Mouse (Mus musculus) testis, postnatal 14 days (tissue): ENCODE data around the gene 4930447C04Rik.

Experiments used
- DNase-seq: peaks from one replicate; pipeline ENCODE4 v3.0.0; 2021; ENCODE audit warnings: low spot score

The 4930447C04Rik gene

DNA sequence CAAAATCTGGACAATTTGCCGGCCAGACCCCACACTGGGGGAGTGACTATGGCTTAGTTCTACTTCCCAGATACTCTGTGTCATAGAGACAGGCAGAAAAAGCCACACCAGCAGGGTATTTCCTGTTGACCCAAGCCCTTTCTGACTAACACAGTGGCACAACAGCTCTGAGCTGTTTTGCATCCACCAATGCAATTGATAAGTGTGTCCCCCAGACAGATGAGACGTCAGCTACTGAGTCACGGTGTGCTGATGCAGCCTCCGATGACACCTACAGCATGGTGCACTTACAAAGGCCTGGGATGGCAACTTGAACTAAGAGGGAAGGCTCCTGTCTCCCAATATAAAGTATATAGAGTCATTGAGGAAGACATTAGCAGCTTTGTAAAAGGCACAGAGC is 103.3 kb downstream of the 4930447C04Rik start:
- DNase-seq, result no peak

DNA sequence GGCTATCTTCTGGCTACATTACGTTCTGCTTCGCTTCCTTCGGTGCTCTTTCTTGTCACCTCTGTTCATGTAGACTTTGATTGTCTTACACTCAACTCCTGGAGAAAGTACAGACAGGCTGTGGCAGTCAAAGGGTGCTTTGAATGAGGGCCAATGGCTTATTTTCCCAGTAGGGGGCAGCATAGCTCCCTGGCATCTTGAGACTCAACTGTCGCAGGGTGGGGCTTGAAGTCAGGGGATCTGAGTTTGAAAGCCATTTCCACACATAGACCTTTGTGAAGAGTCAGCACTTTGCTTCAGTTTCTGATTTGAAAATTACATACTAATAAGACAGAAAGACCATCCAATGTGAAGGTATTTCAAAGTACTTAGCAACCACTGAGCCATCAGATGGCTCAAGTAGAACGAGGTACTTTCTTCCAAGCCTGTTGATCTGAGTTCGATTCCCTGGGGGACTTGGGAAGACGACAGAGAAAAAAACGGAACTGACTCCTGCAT is 105.0 kb downstream of the 4930447C04Rik start:
- DNase-seq, result no peak

GRCm38 (mm10) chr12:72834773-72835517 is 105.6 kb downstream of the 4930447C04Rik start:
- DNase-seq, result peak; percentile 48

GRCm38 (mm10) chr12:72831711-72832432 is 108.7 kb downstream of the 4930447C04Rik start:
- DNase-seq, result no peak
